Mouse (Mus musculus): ENCODE results near the gene Atrip. TPM values are rescaled to one million over a fixed set of nuclear protein-coding genes. Genes with fewer than 3 reads are reported as not detected.

Gene Atrip
- polyA plus RNA-seq, 1 experiment from 2014 or later, result 27.2 TPM

DNA sequence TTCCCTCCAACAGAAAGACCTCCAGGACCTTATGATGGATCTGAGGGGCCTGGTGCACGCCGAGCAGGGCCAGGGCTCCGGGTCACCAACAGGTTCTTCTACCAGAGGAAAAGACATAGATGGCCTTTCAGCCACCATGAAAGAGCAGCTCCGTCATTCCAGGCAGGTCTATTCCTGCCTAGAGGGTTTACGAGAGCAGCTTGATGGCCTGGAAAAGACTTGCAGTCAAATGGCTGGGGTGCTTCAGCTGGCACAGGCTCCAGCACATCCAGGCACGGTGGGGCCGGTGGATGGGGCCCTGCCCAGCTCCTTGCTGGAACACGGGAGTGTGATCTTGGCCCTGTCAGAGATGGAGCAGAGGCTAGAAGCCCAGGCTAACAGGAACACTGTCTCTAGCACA is 17.9 kb upstream of the Atrip start:
- Histone ChIP-seq H3K9me3 (replicated peaks; ENCODE audit: control insufficient read depth, low read length) (no peaks in the 10 kb centered on the region), H3K4me2 (ENCODE audit: low read depth, low read length) (no peak overlapping the region), H3K4me3 (ENCODE audit: low read depth, low read length) (no peak overlapping the region), H3K9ac (replicated peaks; ENCODE audit: low read length) (no peak overlapping the region), H3K4me1 (ENCODE audit: control insufficient read depth, insufficient read depth, low read length) (peaks cover 2% of the 10 kb centered on the region), H3K27ac (replicated peaks; ENCODE audit: low read depth, low read length) (no peak overlapping the region), H3K27me3 (ENCODE audit: control insufficient read depth, insufficient read depth, low read length) (no peaks in the 10 kb centered on the region), H3K36me3 (replicated peaks; ENCODE audit: control insufficient read depth, insufficient read depth, low read depth, low read length) (no peaks in the 10 kb centered on the region)
- no peak for DNase-seq (ENCODE audit: low spot score)
- WGBS, result 82% methylated on average over 8 of the region's 8 CpGs
- ATAC-seq (replicated peaks; ENCODE audit: insufficient number of reproducible peaks, low FRiP score, low TSS enrichment, low read depth), result no peak

DNA sequence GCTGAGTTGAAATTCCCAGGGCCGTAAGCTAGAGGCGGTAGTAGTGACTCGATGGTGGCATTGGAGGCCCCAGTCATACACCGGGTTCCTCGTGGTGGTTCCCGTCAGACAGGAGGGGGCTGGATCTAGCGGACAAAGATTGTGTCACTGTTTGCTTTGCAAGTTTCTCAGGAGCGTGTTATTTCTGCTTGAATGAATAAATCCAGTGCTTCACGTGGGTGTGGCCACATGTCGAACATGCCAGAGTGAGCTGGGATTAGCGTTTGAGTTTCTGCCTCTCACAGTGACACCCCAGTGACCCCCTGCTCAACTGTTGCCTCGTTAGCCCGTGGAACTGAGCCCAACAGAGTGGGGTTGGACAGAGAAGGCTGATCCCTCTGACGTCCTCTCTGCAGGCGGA is 16.5 kb upstream of the Atrip start:
- no peak overlapping the region for H3K4me3 ChIP-seq (ENCODE audit: low read depth, low read length)
- 70% methylated on average over 15 of the region's 15 CpGs for WGBS
- H3K9ac ChIP-seq (replicated peaks; ENCODE audit: low read length), result no peak overlapping the region
- no peak overlapping the region for H3K4me2 ChIP-seq (ENCODE audit: low read depth, low read length)
- DNase-seq (ENCODE audit: low spot score), result no peak
- no peaks in the 10 kb centered on the region for H3K9me3 ChIP-seq (replicated peaks; ENCODE audit: control insufficient read depth, low read length)
- no peaks in the 10 kb centered on the region for H3K27me3 ChIP-seq (ENCODE audit: control insufficient read depth, insufficient read depth, low read length)
- H3K36me3 ChIP-seq (replicated peaks; ENCODE audit: control insufficient read depth, insufficient read depth, low read depth, low read length), result no peaks in the 10 kb centered on the region
- H3K4me1 ChIP-seq (ENCODE audit: control insufficient read depth, insufficient read depth, low read length), result peaks cover 2% of the 10 kb centered on the region; the same call in 1 of the 2 replicates
- H3K27ac ChIP-seq (replicated peaks; ENCODE audit: low read depth, low read length), result no peak overlapping the region
- ATAC-seq (replicated peaks; ENCODE audit: insufficient number of reproducible peaks, low FRiP score, low TSS enrichment, low read depth), result no peak

DNA sequence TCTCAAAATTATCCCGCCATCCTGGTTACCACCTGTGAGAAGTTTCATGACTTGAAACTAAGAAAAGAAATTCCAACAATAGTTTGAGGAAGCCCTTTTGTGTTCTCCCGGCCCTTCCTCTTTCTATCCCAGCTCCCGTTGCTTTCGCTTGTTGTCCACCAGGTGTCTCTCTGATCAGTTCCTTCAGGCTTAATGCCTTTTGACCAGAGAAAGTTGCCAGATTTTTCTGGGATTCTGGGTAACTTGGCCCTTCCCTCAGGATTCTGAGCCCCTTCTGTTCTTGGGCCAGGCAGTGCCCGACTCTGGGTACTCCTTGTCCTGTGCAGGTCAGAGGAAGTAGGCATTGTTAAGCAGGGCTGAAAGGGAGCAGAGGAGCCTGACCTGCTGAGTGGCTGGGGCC is 14.1 kb upstream of the Atrip start:
- no peak overlapping the region; the same call in 1 of the 2 replicates for H3K4me2 ChIP-seq (ENCODE audit: low read depth, low read length)
- H3K27me3 ChIP-seq (ENCODE audit: control insufficient read depth, insufficient read depth, low read length), result no peaks in the 10 kb centered on the region
- DNase-seq (ENCODE audit: low spot score), result peak; percentile 76
- no peaks in the 10 kb centered on the region for H3K4me1 ChIP-seq (ENCODE audit: control insufficient read depth, insufficient read depth, low read length)
- no peak for ATAC-seq (replicated peaks; ENCODE audit: insufficient number of reproducible peaks, low FRiP score, low TSS enrichment, low read depth)
- H3K27ac ChIP-seq (replicated peaks; ENCODE audit: low read depth, low read length), result no peak overlapping the region
- no peak overlapping the region for H3K9ac ChIP-seq (replicated peaks; ENCODE audit: low read length)
- 10% methylated on average over 5 of the region's 5 CpGs for WGBS
- H3K9me3 ChIP-seq (replicated peaks; ENCODE audit: control insufficient read depth, low read length), result no peaks in the 10 kb centered on the region
- H3K4me3 ChIP-seq (ENCODE audit: low read depth, low read length), result no peak overlapping the region
- no peaks in the 10 kb centered on the region for H3K36me3 ChIP-seq (replicated peaks; ENCODE audit: control insufficient read depth, insufficient read depth, low read depth, low read length)

DNA sequence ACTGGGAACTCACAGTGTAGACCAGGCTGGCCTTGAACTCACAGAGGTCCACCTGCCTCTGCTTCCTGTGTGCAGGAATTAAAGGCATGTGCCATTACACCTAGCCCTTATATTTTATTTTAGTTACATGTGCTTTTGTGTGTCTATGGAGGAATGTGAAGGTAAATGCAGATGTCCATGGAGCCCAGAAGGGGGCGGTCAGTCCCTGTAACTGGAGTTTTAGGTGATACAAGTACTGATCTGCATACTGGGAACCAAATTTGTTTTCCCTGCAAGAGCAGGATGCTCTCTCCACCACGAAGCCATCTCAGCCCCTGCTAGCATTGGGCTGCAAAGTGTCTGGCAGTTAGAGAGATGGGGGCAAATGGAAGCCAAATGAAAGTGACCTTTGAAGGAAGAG is 11.0 kb upstream of the Atrip start:
- Histone ChIP-seq H3K9ac (replicated peaks; ENCODE audit: low read length) (no peak overlapping the region), H3K9me3 (replicated peaks; ENCODE audit: control insufficient read depth, low read length) (no peaks in the 10 kb centered on the region), H3K4me2 (ENCODE audit: low read depth, low read length) (no peak overlapping the region), H3K27me3 (ENCODE audit: control insufficient read depth, insufficient read depth, low read length) (no peaks in the 10 kb centered on the region), H3K4me1 (ENCODE audit: control insufficient read depth, insufficient read depth, low read length) (no peaks in the 10 kb centered on the region), H3K27ac (replicated peaks; ENCODE audit: low read depth, low read length) (no peak overlapping the region), H3K4me3 (ENCODE audit: low read depth, low read length) (no peak overlapping the region), H3K36me3 (replicated peaks; ENCODE audit: control insufficient read depth, insufficient read depth, low read depth, low read length) (peaks cover 6% of the 10 kb centered on the region)
- DNase-seq (ENCODE audit: low spot score) (peak; percentile 66), ATAC-seq (replicated peaks; ENCODE audit: insufficient number of reproducible peaks, low FRiP score, low TSS enrichment, low read depth) (no peak)
- WGBS, result 8% methylated on average over 2 of the region's 2 CpGs

DNA sequence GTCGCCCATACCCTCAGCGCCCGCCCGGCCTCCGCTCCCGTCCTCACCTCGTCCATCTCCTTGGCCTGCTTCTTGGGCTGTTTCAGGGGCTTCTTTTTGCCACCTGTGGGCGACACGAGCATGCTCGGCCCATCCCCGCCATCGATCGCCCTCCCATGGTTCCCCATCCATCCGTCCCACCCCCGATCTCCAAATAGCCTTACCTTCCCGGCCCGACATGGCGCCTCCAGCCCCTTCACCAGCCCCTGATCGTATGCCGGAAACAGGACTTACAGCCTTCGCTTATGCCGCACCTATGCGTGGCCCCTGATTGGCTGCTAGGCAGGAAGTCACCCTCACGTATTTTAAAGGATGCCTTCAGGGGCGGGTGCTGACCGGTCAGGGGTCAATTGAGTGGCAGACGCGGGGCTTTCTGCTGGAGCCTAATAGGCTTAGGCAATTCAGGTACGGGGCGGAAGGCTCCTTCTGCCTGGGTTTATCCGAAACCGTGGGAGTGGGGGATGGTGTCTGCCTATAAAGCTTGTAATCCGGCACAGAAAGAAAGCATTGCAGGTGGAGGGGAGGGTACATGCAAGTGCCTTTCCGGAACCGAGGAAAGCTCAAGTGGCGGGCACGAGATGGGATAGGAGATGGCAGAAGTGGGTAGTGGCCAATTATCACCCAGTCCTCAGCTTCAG is 8.3 kb upstream of the Atrip start, which contains the start of the genes Ccdc51 and Tma7:
Gene Ccdc51 (plus strand): TSS at position 370 of the 677 bp plus-strand sequence.
Gene Tma7 (minus strand): TSS at position 464 of the 677 bp plus-strand sequence.
- Histone ChIP-seq H3K4me2 (ENCODE audit: low read depth, low read length) (peak within 1 kb of the TSS; percentile 74), H3K9ac (replicated peaks; ENCODE audit: low read length) (peak within 1 kb of the TSS; percentile 80), H3K9me3 (replicated peaks; ENCODE audit: control insufficient read depth, low read length) (no peaks in the 10 kb centered on the region), H3K4me3 (ENCODE audit: low read depth, low read length) (peak within 1 kb of the TSS; percentile 80), H3K4me1 (ENCODE audit: control insufficient read depth, insufficient read depth, low read length) (no peaks in the 10 kb centered on the region), H3K27ac (replicated peaks; ENCODE audit: low read depth, low read length) (0 out of 2 replicates have a peak within 1 kb of the TSS, but pooled peaks have one; percentile 15), H3K27me3 (ENCODE audit: control insufficient read depth, insufficient read depth, low read length) (no peaks in the 10 kb centered on the region), H3K36me3 (replicated peaks; ENCODE audit: control insufficient read depth, insufficient read depth, low read depth, low read length) (peaks cover 6% of the 10 kb centered on the region)
- DNase-seq (ENCODE audit: low spot score) (peak; percentile 91), ATAC-seq (replicated peaks; ENCODE audit: insufficient number of reproducible peaks, low FRiP score, low TSS enrichment, low read depth) (peak; percentile 95)
- WGBS, result under 1% methylated on average over 37 of the region's 37 CpGs

DNA sequence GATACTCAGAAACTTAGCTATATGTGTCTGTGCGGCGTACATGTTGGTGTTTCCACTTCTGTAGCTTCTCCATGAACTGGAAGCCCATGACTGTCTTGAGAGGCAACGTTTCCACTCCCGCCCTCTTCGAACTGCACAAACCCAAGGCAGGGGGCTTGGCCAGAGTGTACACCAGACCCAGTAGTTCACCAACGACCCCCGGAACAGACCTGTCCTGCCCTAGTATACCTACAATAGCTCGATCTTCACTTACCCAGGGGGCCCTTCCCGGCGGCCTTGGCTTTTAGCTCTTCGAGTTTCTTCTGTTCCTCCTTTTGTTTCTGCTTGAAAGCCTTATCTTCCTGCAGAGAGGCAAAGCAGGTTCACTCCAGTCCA is 7.8 kb upstream of the Atrip start:
- H3K27ac ChIP-seq (replicated peaks; ENCODE audit: low read depth, low read length), result 0 out of 2 replicates have a peak overlapping the region, but pooled peaks have one; percentile 15
- 8% methylated on average over 11 of the region's 11 CpGs for WGBS

DNA sequence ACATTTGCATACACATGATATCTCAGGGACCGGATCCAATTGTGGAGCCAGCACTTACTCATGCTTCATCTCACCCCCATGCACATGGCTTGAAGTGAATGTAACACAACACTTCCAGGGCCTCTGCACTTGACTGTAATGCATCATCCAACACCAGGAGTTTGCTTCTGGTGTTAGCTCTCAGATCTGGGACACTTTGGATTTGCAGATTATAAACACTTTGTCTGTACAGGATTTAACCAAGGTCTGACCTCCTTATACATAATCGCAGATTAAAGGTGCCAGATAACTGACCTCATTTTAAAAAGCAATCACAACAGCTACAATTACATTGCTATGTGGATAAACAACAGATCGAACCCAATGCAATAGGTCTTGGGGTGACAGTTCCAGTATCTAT is 6.6 kb upstream of the Atrip start:
- DNase-seq (ENCODE audit: low spot score), result no peak
- Histone ChIP-seq H3K9ac (replicated peaks; ENCODE audit: low read length) (no peak overlapping the region), H3K27me3 (ENCODE audit: control insufficient read depth, insufficient read depth, low read length) (no peaks in the 10 kb centered on the region), H3K4me2 (ENCODE audit: low read depth, low read length) (no peak overlapping the region), H3K36me3 (replicated peaks; ENCODE audit: control insufficient read depth, insufficient read depth, low read depth, low read length) (peaks cover 6% of the 10 kb centered on the region), H3K9me3 (replicated peaks; ENCODE audit: control insufficient read depth, low read length) (no peaks in the 10 kb centered on the region), H3K4me3 (ENCODE audit: low read depth, low read length) (no peak overlapping the region), H3K4me1 (ENCODE audit: control insufficient read depth, insufficient read depth, low read length) (no peaks in the 10 kb centered on the region), H3K27ac (replicated peaks; ENCODE audit: low read depth, low read length) (no peak overlapping the region)
- no peak for ATAC-seq (replicated peaks; ENCODE audit: insufficient number of reproducible peaks, low FRiP score, low TSS enrichment, low read depth)
- 96% methylated on average over 3 of the region's 3 CpGs for WGBS

More for the DNA sequence above, 7.8 kb upstream of the Atrip start:
- H3K4me2 ChIP-seq (ENCODE audit: low read depth, low read length), result peak overlapping the region; percentile 74
- peaks cover 6% of the 10 kb centered on the region for H3K36me3 ChIP-seq (replicated peaks; ENCODE audit: control insufficient read depth, insufficient read depth, low read depth, low read length)
- H3K4me1 ChIP-seq (ENCODE audit: control insufficient read depth, insufficient read depth, low read length), result no peaks in the 10 kb centered on the region
- H3K9me3 ChIP-seq (replicated peaks; ENCODE audit: control insufficient read depth, low read length), result no peaks in the 10 kb centered on the region
- H3K4me3 ChIP-seq (ENCODE audit: low read depth, low read length), result peak overlapping the region; percentile 80
- DNase-seq (ENCODE audit: low spot score), result no peak
- H3K9ac ChIP-seq (replicated peaks; ENCODE audit: low read length), result peak overlapping the region; percentile 80
- peak; percentile 51; the same call in 1 of the 2 replicates for ATAC-seq (replicated peaks; ENCODE audit: insufficient number of reproducible peaks, low FRiP score, low TSS enrichment, low read depth)
- H3K27me3 ChIP-seq (ENCODE audit: control insufficient read depth, insufficient read depth, low read length), result no peaks in the 10 kb centered on the region

DNA sequence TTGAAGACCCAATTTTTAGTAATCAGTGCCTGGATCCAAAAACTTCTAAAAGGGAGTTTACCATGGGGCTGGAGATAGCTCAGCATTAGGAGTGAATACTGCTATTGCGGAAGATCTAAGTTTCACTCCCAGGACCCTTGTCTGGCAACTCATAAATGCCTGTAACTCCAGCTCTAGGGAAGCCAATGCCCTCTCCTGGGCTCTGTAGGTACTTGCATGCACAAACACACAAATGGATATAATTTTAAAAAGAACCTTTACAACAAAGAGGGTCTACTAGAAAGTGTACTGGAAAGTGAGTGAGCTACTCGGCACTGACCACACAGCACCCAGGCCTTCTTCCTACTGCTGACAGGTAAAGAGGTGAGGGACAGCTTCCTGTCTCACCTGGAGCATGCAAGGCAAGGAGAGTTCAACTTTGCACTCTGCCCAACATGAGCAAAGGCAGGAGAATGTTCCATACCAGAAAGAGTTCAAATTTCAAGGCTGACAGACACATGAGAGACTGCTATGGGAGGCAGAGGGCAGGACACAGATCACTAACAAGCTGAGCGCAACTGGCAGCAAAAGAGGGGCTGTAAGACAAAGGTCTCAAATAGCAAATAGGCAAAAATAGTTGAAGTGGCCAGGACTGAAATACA is 5.7 kb downstream of the Atrip start:
- no peaks in the 10 kb centered on the region; the same call in 1 of the 2 replicates for H3K4me1 ChIP-seq (ENCODE audit: control insufficient read depth, insufficient read depth, low read length)
- H3K27ac ChIP-seq (replicated peaks; ENCODE audit: low read depth, low read length), result no peak overlapping the region
- H3K9me3 ChIP-seq (replicated peaks; ENCODE audit: control insufficient read depth, low read length), result no peaks in the 10 kb centered on the region
- no peak overlapping the region for H3K4me3 ChIP-seq (ENCODE audit: low read depth, low read length)
- ATAC-seq (replicated peaks; ENCODE audit: insufficient number of reproducible peaks, low FRiP score, low TSS enrichment, low read depth) (no peak), DNase-seq (ENCODE audit: low spot score) (no peak)
- no peak overlapping the region for H3K9ac ChIP-seq (replicated peaks; ENCODE audit: low read length)
- H3K4me2 ChIP-seq (ENCODE audit: low read depth, low read length), result no peak overlapping the region
- 90% methylated on average over 3 of the region's 3 CpGs for WGBS
- no peaks in the 10 kb centered on the region for H3K27me3 ChIP-seq (ENCODE audit: control insufficient read depth, insufficient read depth, low read length)
- peaks cover 21% of the 10 kb centered on the region for H3K36me3 ChIP-seq (replicated peaks; ENCODE audit: control insufficient read depth, insufficient read depth, low read depth, low read length)

All from embryonic facial prominence, embryonic 11.5 days (tissue).